Mouse (Mus musculus) CH12.LX (cell line): ENCODE measurements around the gene Setd3. TPM values are rescaled to one million over a fixed set of nuclear protein-coding genes. Genes with fewer than 3 reads are reported as not detected.

Experiments
- DNase-seq: peaks from one replicate; pipeline ENCODE4 v3.0.0-alpha.2; 2013; ENCODE audit errors: extremely low read depth
- H3K27ac ChIP-seq: 2 replicates; pipeline ENCODE4 v1.5.1; 2012; ENCODE audit warnings: low read depth, mild to moderate bottlenecking, control low read depth, moderate library complexity; ENCODE audit not compliant: insufficient read depth
- H3K27me3 ChIP-seq: replicated peaks from 2 replicates; pipeline ENCODE3; 2012; ENCODE audit warnings: inconsistent platforms
- H3K36me3 ChIP-seq, 2 experiments: replicated peaks in 1 of 2; 2 replicates each; pipeline versions ENCODE3 to v1.6.1; 2012; ENCODE audit warnings: inconsistent platforms in 1 of 2, low read length in 1 of 2, mild to moderate bottlenecking in 1 of 2, mixed read lengths in 1 of 2, moderate library complexity in 1 of 2; ENCODE audit not compliant: control insufficient read depth in 1 of 2, insufficient read depth in 1 of 2
- H3K4me1 ChIP-seq, 2 experiments: 2 replicates each; pipeline ENCODE4 v1.6.1; 2012; ENCODE audit warnings: inconsistent platforms in 1 of 2, moderate library complexity in 1 of 2; ENCODE audit not compliant: insufficient read depth in 2 of 2, control insufficient read depth in 1 of 2
- H3K4me2 ChIP-seq: 2 replicates; pipeline ENCODE4 v1.6.1; 2012; ENCODE audit warnings: low read depth, mild to moderate bottlenecking, control low read depth; ENCODE audit not compliant: poor library complexity, insufficient read depth, severe bottlenecking
- H3K4me3 ChIP-seq, 3 experiments: fragments of 150-350 bp in 1 of 3; sonication (generic) in 1 of 3; replicated peaks in 1 of 3; 2 replicates each; pipeline versions ENCODE3 to v1.5.1; 2011 to 2012; ENCODE audit warnings: low read depth in 2 of 3, low read length in 2 of 3, mild to moderate bottlenecking in 2 of 3, moderate library complexity in 2 of 3, control low read depth in 1 of 3, improper control_type of control experiment in 1 of 3, inconsistent platforms in 1 of 3, mixed read lengths in 1 of 3; ENCODE audit not compliant: poor library complexity in 1 of 3
- H3K79me2 ChIP-seq: replicated peaks from 2 replicates; pipeline ENCODE4 v1.6.1; 2012; ENCODE audit warnings: mild to moderate bottlenecking, moderate library complexity; ENCODE audit not compliant: control insufficient read depth, poor library complexity, insufficient read depth, severe bottlenecking; ENCODE audit errors: extremely low read depth
- H3K9ac ChIP-seq: 2 replicates; pipeline ENCODE4 v1.6.1; 2012; ENCODE audit warnings: low read depth, mild to moderate bottlenecking, control low read depth, moderate library complexity; ENCODE audit not compliant: insufficient read depth
- H3K9me3 ChIP-seq: replicated peaks from 2 replicates; pipeline ENCODE3; 2012; ENCODE audit warnings: low read length, inconsistent platforms, mixed read lengths
- E2F4 ChIP-seq: IDR thresholded peaks from 2 replicates; pipeline ENCODE4 v1.6.1; 2011; ENCODE audit warnings: low read depth, low read length, improper control_type of control experiment; ENCODE audit not compliant: insufficient replicate concordance
- ELF1 ChIP-seq: IDR thresholded peaks from 2 replicates; pipeline ENCODE4 v1.6.1; 2014; ENCODE audit warnings: low read depth, mild to moderate bottlenecking, inconsistent platforms, low read length, improper control_type of control experiment
- IRF4 ChIP-seq: IDR thresholded peaks from 2 replicates; pipeline ENCODE4 v1.6.1; 2014; ENCODE audit warnings: low read depth, mild to moderate bottlenecking, inconsistent platforms, low read length, improper control_type of control experiment
- JUN ChIP-seq: IDR thresholded peaks from 2 replicates; pipeline ENCODE4 v1.6.1; 2011; ENCODE audit warnings: low read depth, mild to moderate bottlenecking, low read length, improper control_type of control experiment, moderate library complexity; ENCODE audit not compliant: insufficient read depth
- JUND ChIP-seq: conservative IDR thresholded peaks from 2 replicates; pipeline ENCODE4 v1.6.1; 2011; ENCODE audit warnings: low read depth, low read length, improper control_type of control experiment
- MAFK ChIP-seq: IDR thresholded peaks from 2 replicates; pipeline ENCODE4 v1.6.1; 2011; ENCODE audit warnings: low read length, improper control_type of control experiment; ENCODE audit not compliant: insufficient replicate concordance
- MAX ChIP-seq: IDR thresholded peaks from 2 replicates; pipeline ENCODE4 v1.6.1; 2011; ENCODE audit warnings: low read length, improper control_type of control experiment
- MAZ ChIP-seq: IDR thresholded peaks from 2 replicates; pipeline ENCODE4 v1.6.1; 2012; ENCODE audit warnings: low read depth, mild to moderate bottlenecking, inconsistent platforms, low read length, improper control_type of control experiment, moderate library complexity
- MEF2A ChIP-seq: IDR thresholded peaks from 2 replicates; pipeline ENCODE4 v1.6.1; 2014; ENCODE audit warnings: low read depth, mild to moderate bottlenecking, inconsistent platforms, low read length, improper control_type of control experiment, borderline replicate concordance
- MXI1 ChIP-seq: IDR thresholded peaks from 2 replicates; pipeline ENCODE4 v1.6.1; 2011; ENCODE audit warnings: mild to moderate bottlenecking, low read depth, low read length, improper control_type of control experiment
- MYC ChIP-seq: IDR thresholded peaks from 2 replicates; pipeline ENCODE4 v1.6.1; 2011; ENCODE audit warnings: low read depth, mild to moderate bottlenecking, improper control_type of control experiment, low read length
- NRF1 ChIP-seq: IDR thresholded peaks from 2 replicates; pipeline ENCODE4 v1.6.1; 2014; ENCODE audit warnings: low read depth, mild to moderate bottlenecking, inconsistent platforms, low read length, improper control_type of control experiment, moderate library complexity
- PAX5 ChIP-seq: IDR thresholded peaks from 2 replicates; pipeline ENCODE4 v1.6.1; 2012; ENCODE audit warnings: low read length, inconsistent platforms, mixed read lengths
- POLR2A ChIP-seq: IDR thresholded peaks from 2 replicates; pipeline ENCODE4 v1.6.1; 2011; ENCODE audit warnings: low read depth, mild to moderate bottlenecking, improper control_type of control experiment, low read length
- RAD21 ChIP-seq: IDR thresholded peaks from 2 replicates; pipeline ENCODE4 v1.6.1; 2011; ENCODE audit warnings: low read depth, mild to moderate bottlenecking, low read length, improper control_type of control experiment, moderate library complexity
- SIN3A ChIP-seq: IDR thresholded peaks from 2 replicates; pipeline ENCODE4 v1.6.1; 2012; ENCODE audit warnings: low read length, improper control_type of control experiment, inconsistent platforms
- UBTF ChIP-seq: IDR thresholded peaks from 2 replicates; pipeline ENCODE4 v1.6.1; 2012; ENCODE audit warnings: low read depth, mild to moderate bottlenecking, inconsistent platforms, low read length, improper control_type of control experiment, moderate library complexity
- USF1 ChIP-seq: IDR thresholded peaks from 2 replicates; pipeline ENCODE4 v1.6.1; 2014; ENCODE audit warnings: low read depth, mild to moderate bottlenecking, inconsistent platforms, low read length, improper control_type of control experiment
- USF2 ChIP-seq: conservative IDR thresholded peaks from 2 replicates; pipeline ENCODE4 v1.6.1; 2011; ENCODE audit warnings: low read depth, low read length, improper control_type of control experiment
- ZC3H11A ChIP-seq: IDR thresholded peaks from 2 replicates; pipeline ENCODE4 v1.6.1; 2012; ENCODE audit warnings: low read depth, mild to moderate bottlenecking, inconsistent platforms, low read length, improper control_type of control experiment
- ZMIZ1 ChIP-seq: IDR thresholded peaks from 2 replicates; pipeline ENCODE4 v1.6.1; 2012; ENCODE audit warnings: low read depth, mild to moderate bottlenecking, inconsistent platforms, low read length, improper control_type of control experiment
- dilution Hi-C: fragments of 300-500 bp; cut with MboI; formaldehyde crosslinking; loops from 2 replicates; pipeline ENCODE4 v1.14.3; 2020; ENCODE audit warnings: low sequenced_read_pairs; ENCODE audit not compliant: extremely low pct_unique_long_range_greater_than_20kb, extremely low pct_ligation_motif_present
- in situ Hi-C: fragments of 300-500 bp; cut with MboI; formaldehyde crosslinking; loops from 3 replicates; pipeline ENCODE4 v1.14.3; 2019; ENCODE audit warnings: low sequenced_read_pairs, low pct_ligation_motif_present, low pct_unique_long_range_greater_than_20kb, mixed read lengths
- polyA plus RNA-seq: library from polyadenylated mRNA; unstranded; fragments of >175 nt; gene quantifications from 2 replicates; pipeline ENCODE4 v1.2.1, GENCODE M21; 2012; ENCODE audit warnings: low read depth; ENCODE audit not compliant: insufficient read length
- total RNA-seq, 2 experiments: library from RNA; depleted of rRNA; stranded (reverse); fragments of 300-350 nt in 1 of 2; fragments of >200 nt in 1 of 2; gene quantifications; 2 replicates each; pipeline ENCODE4 v1.2.3; 2012 to 2014

The Setd3 gene
- total and polyA plus RNA-seq, 3 experiments, result 44.3 to 65.9 (median 55.8) TPM

- Histone ChIP-seq H3K4me1 (no peaks in the 10 kb centered on the region), H3K79me2 (no peaks in the 10 kb centered on the region), H3K4me3 (no peak overlapping the region), H3K9me3 (peaks cover 63% of the 10 kb centered on the region), H3K27me3 (no peaks in the 10 kb centered on the region), H3K9ac (no peak overlapping the region), H3K4me2 (no peak overlapping the region), H3K27ac (no peak overlapping the region), H3K36me3 (no peaks in the 10 kb centered on the region)
- no peak for DNase-seq
- dilution Hi-C loops, result no loop called here
- in situ Hi-C loops, result no loop called here
- TF ChIP-seq ZC3H11A, result no peak
- TF ChIP-seq JUN, result no peak
- TF ChIP-seq UBTF, result no peak
- TF ChIP-seq MEF2A, result no peak
- TF ChIP-seq IRF4, result no peak
- no peak for TF ChIP-seq E2F4
- TF ChIP-seq RAD21, result no peak
- TF ChIP-seq POLR2A, result no peak
- no peak for TF ChIP-seq PAX5
- no peak for TF ChIP-seq NRF1
- no peak for TF ChIP-seq JUND
- no peak for TF ChIP-seq USF2
- no peak for TF ChIP-seq SIN3A
- no peak for TF ChIP-seq MAX
Measured at GRCm38 (mm10) chr12:108087489-108087888, 91.6 kb downstream of the Setd3 start.

- dilution Hi-C loops, result no loop called here
- no peaks in the 10 kb centered on the region for H3K27me3 ChIP-seq
- H3K4me2 ChIP-seq, result no peak overlapping the region
- H3K9me3 ChIP-seq, result peaks cover 52% of the 10 kb centered on the region
- H3K4me1 ChIP-seq, result no peaks in the 10 kb centered on the region
- H3K4me3 ChIP-seq, result no peak overlapping the region
- no peaks in the 10 kb centered on the region for H3K79me2 ChIP-seq
- H3K36me3 ChIP-seq, result no peaks in the 10 kb centered on the region
- in situ Hi-C loops, result no loop called here
- no peak for TF ChIP-seq MXI1
- TF ChIP-seq USF1, result no peak
- TF ChIP-seq MAFK, result no peak
- no peak for TF ChIP-seq MYC
- no peak for TF ChIP-seq POLR2A
- TF ChIP-seq MAZ, result no peak
- TF ChIP-seq ELF1, result no peak
- TF ChIP-seq ZMIZ1, result no peak
- TF ChIP-seq NRF1, result no peak
- TF ChIP-seq, all 38 proteins: peak for 0
- no peak overlapping the region for H3K27ac ChIP-seq
- no peak overlapping the region for H3K9ac ChIP-seq
- DNase-seq, result no peak
Measured at GRCm38 (mm10) chr12:108078122-108078752, 100.9 kb downstream of the Setd3 start.
